Mouse (Mus musculus): Measurements from ENCODE around the gene Fxyd2.

Gene Fxyd2

GRCm38 (mm10) chr9:45395218-45395617 is 4.3 kb upstream of the Fxyd2 start:
- no peak for DNase-seq

- no peak for DNase-seq
Observed at GRCm38 (mm10) chr9:45395796-45396195, 3.7 kb upstream of the Fxyd2 start.

DNA sequence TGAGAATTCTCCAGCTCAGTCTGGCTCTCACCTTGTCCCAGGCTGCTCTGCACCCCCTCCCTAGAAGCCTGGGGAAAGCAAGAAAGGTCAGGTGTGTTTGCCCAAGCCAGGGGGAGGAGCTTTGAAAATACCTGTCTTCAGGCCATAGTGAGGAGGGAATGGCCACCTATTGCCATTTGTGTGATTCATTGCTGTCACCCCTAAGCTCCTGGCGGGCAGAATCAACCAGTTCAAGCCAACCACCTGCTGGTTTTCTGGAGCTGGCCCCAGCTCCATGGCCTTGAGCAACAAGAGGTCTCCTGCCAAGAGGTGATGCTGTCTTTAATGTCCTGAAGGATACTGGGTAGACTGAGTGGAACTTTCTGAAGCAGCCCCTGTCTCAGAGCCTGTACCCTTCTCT is 1.1 kb upstream of the Fxyd2 start:
- no peak for DNase-seq

DNA sequence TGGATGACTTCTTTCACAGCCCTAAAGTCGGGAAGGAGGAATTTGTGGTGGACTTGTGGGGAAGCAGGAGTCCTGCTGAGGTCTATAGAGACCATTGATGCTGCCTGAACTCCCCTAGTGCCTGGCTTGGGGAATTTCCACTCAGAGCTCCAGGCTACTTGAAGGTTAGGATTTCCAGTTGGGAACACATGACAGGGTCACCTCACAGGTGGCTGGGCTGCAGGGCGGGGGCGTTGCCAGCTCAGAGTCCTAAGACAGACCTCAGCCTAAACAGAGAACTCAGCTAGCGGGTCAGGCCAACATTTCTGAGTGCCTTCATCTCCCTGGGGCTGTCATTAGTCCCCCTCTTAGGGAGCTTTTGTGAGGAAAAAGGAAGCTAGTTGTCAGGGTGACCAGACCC is 2.4 kb downstream of the Fxyd2 start:
- no peak for DNase-seq

DNA sequence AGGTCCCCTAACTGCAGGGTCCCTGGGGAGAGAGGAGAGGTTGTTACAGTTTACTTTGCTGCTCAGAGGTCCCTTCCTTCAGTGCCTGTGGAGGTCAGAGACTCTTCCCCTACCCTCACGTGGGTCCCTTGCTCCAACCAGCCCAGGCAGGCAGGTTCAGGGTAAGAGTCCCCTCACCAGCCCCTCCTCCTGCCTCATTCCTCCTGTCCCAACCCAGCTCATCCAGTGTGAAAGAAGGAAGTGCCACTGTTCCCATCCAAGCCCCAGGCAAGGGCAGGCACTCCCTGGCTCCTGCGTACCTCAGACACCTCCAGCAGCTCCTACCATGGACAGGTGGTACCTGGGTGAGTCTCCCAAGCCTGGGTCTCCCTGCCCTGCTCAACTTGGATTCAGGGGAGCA is 3.5 kb downstream of the Fxyd2 start:
- DNase-seq: no peak

DNA sequence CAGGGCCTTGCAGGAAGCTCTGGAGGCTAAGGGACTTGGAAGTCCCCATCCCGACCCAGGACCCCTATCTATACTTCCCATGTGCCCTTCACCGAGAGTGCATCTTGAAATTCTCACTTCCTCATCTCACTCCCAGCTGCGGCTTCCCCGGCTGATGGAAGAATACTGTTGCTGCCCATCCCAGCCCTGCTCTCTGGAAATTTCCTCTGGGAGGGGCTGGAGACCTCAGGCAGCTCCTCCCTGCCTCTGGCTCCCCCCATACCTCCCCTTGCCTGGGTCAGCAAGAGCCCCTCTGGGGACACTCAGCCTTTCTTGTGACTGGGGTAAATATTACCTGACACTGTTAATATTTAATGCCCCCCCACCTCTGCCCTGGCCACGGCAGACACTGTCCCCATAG is 6.2 kb downstream of the Fxyd2 start:
- DNase-seq: no peak

- no peak for DNase-seq
Observed at GRCm38 (mm10) chr9:45406808-45407207, 7.3 kb downstream of the Fxyd2 start.

- peak; percentile 73 for DNase-seq
Observed at GRCm38 (mm10) chr9:45407706-45408675, 8.5 kb downstream of the Fxyd2 start.

GRCm38 (mm10) chr9:45410193-45410592 is 10.7 kb downstream of the Fxyd2 start:
- DNase-seq: no peak

- no peak for DNase-seq
Observed at GRCm38 (mm10) chr9:45410614-45411013, 11.1 kb downstream of the Fxyd2 start.

- no peak for DNase-seq
Observed at GRCm38 (mm10) chr9:45411111-45411510, 11.6 kb downstream of the Fxyd2 start.

GRCm38 (mm10) chr9:45411803-45412202 is 12.3 kb downstream of the Fxyd2 start:
- DNase-seq: peak; percentile 58

GRCm38 (mm10) chr9:45412287-45412686 is 12.8 kb downstream of the Fxyd2 start:
- peak; percentile 81 for DNase-seq

- no peak for DNase-seq
Observed at GRCm38 (mm10) chr9:45412700-45413477, 13.4 kb downstream of the Fxyd2 start.

- peak; percentile 34 for DNase-seq
Observed at GRCm38 (mm10) chr9:45413478-45414140, 14.1 kb downstream of the Fxyd2 start.

DNA sequence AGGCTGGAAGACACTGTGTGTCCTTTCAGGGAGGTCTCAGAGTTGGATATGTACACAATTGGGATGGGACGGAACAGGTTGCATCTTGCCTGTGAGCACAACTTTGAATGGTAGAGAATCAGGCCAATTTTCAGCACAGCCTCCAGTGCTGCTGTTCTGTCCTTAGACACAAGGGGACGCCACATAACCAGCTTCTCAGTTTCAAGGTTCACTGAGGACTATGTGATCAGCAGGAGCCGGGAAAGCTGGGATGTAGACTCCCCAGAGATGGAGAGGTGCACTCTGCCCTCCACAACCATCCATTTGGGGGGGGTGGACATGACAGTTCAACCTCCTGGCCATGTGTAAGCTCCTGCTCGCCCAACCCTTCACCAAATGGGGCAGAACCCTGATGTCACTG is 16.4 kb downstream of the Fxyd2 start:
- DNase-seq: peak; percentile 61

DNA sequence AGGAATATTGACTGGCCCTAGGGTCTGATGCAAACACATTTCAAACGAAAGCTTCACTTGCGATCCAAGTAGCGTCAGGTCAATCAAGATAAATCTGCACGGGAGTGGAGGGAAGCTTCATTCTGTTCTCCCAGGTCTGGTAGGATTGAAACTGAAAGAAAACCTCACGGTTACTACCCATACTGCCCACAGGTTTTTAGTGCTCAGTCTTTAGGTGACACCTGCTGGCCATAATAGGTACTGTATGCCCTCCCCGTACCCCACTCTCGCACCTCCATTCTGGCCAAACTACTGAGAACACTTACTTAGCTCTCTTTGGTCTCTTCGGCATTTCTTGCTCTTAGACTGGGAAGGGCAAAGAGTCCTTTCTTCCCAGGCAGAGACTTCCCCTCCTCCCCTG is 17.8 kb downstream of the Fxyd2 start:
- peak; percentile 37 for DNase-seq

DNA sequence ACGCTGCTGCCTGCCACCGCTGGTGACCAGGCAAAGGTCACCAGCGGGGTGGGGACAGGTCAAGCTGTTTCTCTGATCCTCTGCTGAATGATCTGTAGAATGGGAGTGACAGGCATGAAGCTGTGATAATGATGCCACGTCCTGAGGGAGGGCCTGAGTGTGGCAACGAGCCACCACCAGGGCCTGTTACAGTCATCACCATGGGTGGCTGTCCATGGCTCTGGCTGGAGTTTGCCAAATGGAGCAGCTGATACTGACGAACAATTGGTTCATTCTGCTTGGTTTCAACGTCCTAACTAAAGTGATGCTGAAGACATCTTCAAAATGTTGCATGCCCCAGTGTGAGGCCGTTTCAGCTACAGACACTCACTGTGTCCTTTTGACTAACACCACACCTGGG is 18.8 kb downstream of the Fxyd2 start:
- peak; percentile 83 for DNase-seq

GRCm38 (mm10) chr9:45421209-45421608 is 21.7 kb downstream of the Fxyd2 start:
- DNase-seq: peak; percentile 46

GRCm38 (mm10) chr9:45422761-45423298 is 23.4 kb downstream of the Fxyd2 start:
- DNase-seq: no peak

DNA sequence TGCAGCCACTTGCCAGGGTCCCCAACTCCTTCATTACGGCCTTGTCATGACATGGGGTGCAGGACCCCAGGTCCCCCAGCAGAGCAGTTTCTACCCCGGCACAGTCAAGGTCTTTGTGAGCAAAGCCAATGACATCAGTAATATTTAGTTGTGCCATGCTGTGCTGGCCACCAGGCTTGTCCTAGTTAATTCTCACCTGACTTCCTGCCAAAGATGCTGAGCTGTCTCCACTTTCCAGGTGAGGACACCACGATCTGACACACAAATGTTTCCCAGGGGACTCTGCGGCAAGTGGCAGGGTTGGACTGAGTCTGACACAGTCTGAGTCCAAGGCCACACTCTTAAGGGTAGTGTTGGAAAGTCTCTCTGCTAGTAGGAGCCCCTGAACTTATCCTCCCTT is 27.0 kb downstream of the Fxyd2 start, which contains the start of gene Dscaml1:
Dscaml1 (plus strand) TSS at position 173 of the 400 bp plus-strand sequence.
- no peak for DNase-seq

GRCm38 (mm10) chr9:45429392-45429791 is 29.9 kb downstream of the Fxyd2 start:
- DNase-seq: no peak
